In the genomic region with DNA sequence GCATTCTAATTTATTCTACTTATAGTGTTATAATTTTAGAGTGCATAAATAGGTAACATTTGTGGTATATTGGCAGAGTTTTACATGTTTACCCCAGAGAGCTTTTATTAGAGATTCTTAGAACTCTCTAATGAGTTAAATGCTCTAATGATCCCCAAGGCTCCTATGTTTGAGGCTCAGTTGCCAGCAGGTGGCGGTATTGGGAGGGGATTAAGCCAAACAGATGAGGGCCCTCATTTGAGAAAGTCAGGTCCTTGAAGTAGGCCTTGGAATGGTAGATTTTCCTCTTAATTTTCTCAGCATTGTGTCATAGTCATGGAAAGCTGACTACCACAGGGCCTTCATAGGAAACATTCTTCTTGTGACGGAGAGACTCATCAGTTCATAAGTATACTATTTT, we compare ENCODE assay signal across 8 mouse cellular contexts.
DNase-seq lines count a peak whose midpoint lies in the region; ATAC-seq and TF ChIP-seq lines count a peak whose summit lies in the region.
"Had no signal": no experiment of that assay in that cellular context is flagged by ENCODE, and none has a peak within 500 bp of the region (broad histone marks: within the 10 kb centered on the region; RNA-seq: fewer than 3 reads in every experiment).

No protein-coding gene starts in this region.

- TF ChIP-seq CTCF in layer of hippocampus, adult 2 months (conservative IDR thresholded peaks at IDR 0.05) = peak; percentile 86

- H3K9me3 ChIP-seq in forebrain, embryonic 12.5 days = no peaks in the 10 kb centered on the region

- H3K9ac ChIP-seq in forebrain, embryonic 12.5 days = no peak overlapping the region

- no peaks in the 10 kb centered on the region for H3K4me1 ChIP-seq in forebrain, embryonic 12.5 days

- peak; percentile 7 for DNase-seq in urinary bladder, postnatal 25 days (ENCODE audit: low spot score)
- DNase-seq in urinary bladder, adult 2 months (ENCODE audit: low spot score) = no peak
- peak; percentile 7 for DNase-seq in c-Kit-positive CD71-negative TER-119-negative erythroid progenitor cells, embryonic 14.5 days (ENCODE audit: low read depth)
- DNase-seq in layer of hippocampus, adult 2 months (ENCODE audit: low spot score in 2 of 2) = peak; percentile 74 to 89
- peak; percentile 69 for DNase-seq in lung, postnatal 14 days

- H3K4me2 ChIP-seq in forebrain, embryonic 12.5 days = no peak overlapping the region

- 37% methylated on average over 2 of the region's 2 CpGs for WGBS in forebrain, embryonic 12.5 days

- no peak overlapping the region for H3K4me3 ChIP-seq in forebrain, embryonic 12.5 days (replicated peaks)
- no peak overlapping the region for H3K4me3 ChIP-seq in layer of hippocampus, adult 2 months
- H3K4me3 ChIP-seq: myocyte had no signal

- peak; percentile 75 for ATAC-seq in forebrain, embryonic 12.5 days (ENCODE audit: low FRiP score)
- ATAC-seq in megakaryocyte, adult 5-6 weeks (ENCODE audit: poor library complexity, severe bottlenecking) = no peak

- H3K27me3 ChIP-seq in forebrain, embryonic 12.5 days = no peaks in the 10 kb centered on the region

- H3K27ac ChIP-seq in forebrain, embryonic 12.5 days = no peak overlapping the region
- H3K27ac ChIP-seq in layer of hippocampus, adult 2 months = no peak overlapping the region

- H3K36me3 ChIP-seq in forebrain, embryonic 12.5 days (replicated peaks) = no peaks in the 10 kb centered on the region
